Mouse (Mus musculus) cerebellum, adult 2 months (tissue): ENCODE results near the gene Trim8.

Source experiments
- CTCF ChIP-seq: fragments of 200-500 bp; IDR thresholded peaks from 2 replicates; pipeline ENCODE4 v1.5.1; 2011; ENCODE audit warnings: low read depth, mild to moderate bottlenecking, control low read depth, low read length, moderate library complexity, borderline replicate concordance; ENCODE audit not compliant: insufficient read depth
- POLR2A ChIP-seq: fragments of 200-500 bp; IDR thresholded peaks from 2 replicates; pipeline ENCODE4 v1.6.1; 2011; ENCODE audit warnings: low read length, control low read depth, borderline replicate concordance; ENCODE audit not compliant: insufficient read depth

- TF ChIP-seq CTCF (no peak), POLR2A (no peak)
Measured at GRCm38 (mm10) chr19:46481352-46481751, 20.1 kb upstream of the Trim8 start.
